31 mouse cellular contexts compared by ENCODE assay signal in the genomic region with DNA sequence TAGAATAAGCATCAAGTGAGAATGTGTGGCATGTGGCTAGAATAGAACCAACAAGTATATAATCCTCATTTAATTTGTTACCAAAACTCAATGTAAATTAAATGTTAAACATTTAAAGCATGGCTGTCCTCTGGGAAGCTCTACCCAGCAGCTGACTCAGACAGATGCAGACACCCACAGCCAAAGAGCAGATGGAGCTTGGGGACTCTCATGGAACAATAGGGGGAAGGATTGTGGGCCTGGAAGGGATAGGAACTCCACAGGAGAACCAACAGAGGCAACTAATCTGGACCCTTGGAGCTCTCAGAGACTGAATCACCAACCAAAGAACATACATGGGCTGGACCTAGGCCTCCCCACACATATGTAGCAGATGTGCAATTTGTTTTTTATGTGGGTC.
A peak's percentile ranks its signal among the peaks of the same experiment; 100 is the strongest.
DNase-seq lines count a peak whose midpoint lies in the region; ATAC-seq lines count a peak whose summit lies in the region.
"Had no signal": no experiment of that assay in that cellular context is flagged by ENCODE, and none has a peak within 500 bp of the region (broad histone marks: within the 10 kb centered on the region; RNA-seq: fewer than 3 reads in every experiment).

No protein-coding gene starts in this region.

- no peaks in the 10 kb centered on the region for H3K27me3 ChIP-seq in forebrain, embryonic 13.5 days
- H3K27me3 ChIP-seq: embryonic facial prominence, embryonic 13.5 days; hindbrain, embryonic 13.5 days; limb, embryonic 12.5 days; liver, embryonic 15.5 days; stomach, embryonic 15.5 days had no signal

- no peak overlapping the region for H3K4me2 ChIP-seq in forebrain, embryonic 13.5 days
- H3K4me2 ChIP-seq: embryonic facial prominence, embryonic 13.5 days; heart, embryonic 11.5 days; hindbrain, embryonic 13.5 days; limb, embryonic 12.5 days; liver, embryonic 15.5 days; lung, embryonic 14.5 days; stomach, embryonic 15.5 days had no signal

- no peak overlapping the region for H3K9ac ChIP-seq in forebrain, embryonic 13.5 days
- H3K9ac ChIP-seq: embryonic facial prominence, embryonic 13.5 days; hindbrain, embryonic 13.5 days; limb, embryonic 12.5 days; liver, embryonic 15.5 days; lung, embryonic 14.5 days; stomach, embryonic 15.5 days had no signal

- H3K27ac ChIP-seq in forebrain, embryonic 13.5 days = no peak overlapping the region
- H3K27ac ChIP-seq: embryonic facial prominence, embryonic 13.5 days; forebrain, embryonic 10.5 days; gastrocnemius, adult 2 months; hindbrain, embryonic 13.5 days; limb, embryonic 12.5 days; liver, embryonic 15.5 days; stomach, embryonic 15.5 days had no signal

- H3K4me1 ChIP-seq in forebrain, embryonic 13.5 days = no peaks in the 10 kb centered on the region
- H3K4me1 ChIP-seq: embryonic facial prominence, embryonic 13.5 days; hindbrain, embryonic 13.5 days; limb, embryonic 12.5 days; liver, embryonic 15.5 days; stomach, embryonic 15.5 days had no signal

- DNase-seq in frontal cortex, adult 2 months (ENCODE audit: extremely low spot score in 1 of 2, low spot score in 1 of 2) = peak; percentile 14 to 47
- DNase-seq in frontal cortex, postnatal 10 days (ENCODE audit: low spot score in 2 of 2) = no peak
- DNase-seq in right cerebral cortex, adult 18-20 months = peak; percentile 43
- no peak for DNase-seq in right cerebral cortex, postnatal 10 days (ENCODE audit: low spot score in 2 of 2)
- DNase-seq in layer of hippocampus, adult 8-10 months (ENCODE audit: low spot score in 2 of 2) = peak; percentile 32 to 55
- no peak for DNase-seq in embryo, embryonic 11 days
- DNase-seq: adrenal gland, adult 8-10 months; cerebellum, adult 11 months; cerebellum, adult 9-10 months; cerebellum, postnatal 36 days; gastrocnemius, adult 2 months; gastrocnemius, postnatal 36 days; heart, adult 18-20 months; heart, postnatal 36 days; kidney, adult 8-10 months; kidney, postnatal 10 days; lung, embryonic 14.5 days; lung, postnatal 14 days; midbrain, embryonic 14.5 days; thymus, postnatal 25 days had no signal

- ATAC-seq in forebrain, embryonic 13.5 days = no peak
- ATAC-seq: forebrain, embryonic 16.5 days; intestine, embryonic 16.5 days had no signal

- H3K9me3 ChIP-seq in forebrain, embryonic 13.5 days (replicated peaks) = no peaks in the 10 kb centered on the region
- H3K9me3 ChIP-seq: embryonic facial prominence, embryonic 13.5 days; forebrain, embryonic 10.5 days; hindbrain, embryonic 13.5 days; limb, embryonic 12.5 days; liver, embryonic 15.5 days; stomach, embryonic 15.5 days had no signal

- no peak overlapping the region for H3K4me3 ChIP-seq in forebrain, embryonic 13.5 days
- H3K4me3 ChIP-seq: embryonic facial prominence, embryonic 13.5 days; forebrain, embryonic 10.5 days; gastrocnemius, adult 2 months; hindbrain, embryonic 13.5 days; limb, embryonic 12.5 days; liver, embryonic 15.5 days; stomach, embryonic 15.5 days had no signal

- H3K36me3 ChIP-seq in forebrain, embryonic 13.5 days (ENCODE audit: poor library complexity, severe bottlenecking) = no peaks in the 10 kb centered on the region
- H3K36me3 ChIP-seq: embryonic facial prominence, embryonic 13.5 days; forebrain, embryonic 10.5 days; G1E; hindbrain, embryonic 13.5 days; limb, embryonic 12.5 days; liver, embryonic 15.5 days; stomach, embryonic 15.5 days had no signal

Comparison
In these comparisons a context has a peak if more than half of its experiments do, and no peak if none do; other contexts are left out.
1. DNase-seq: peak in frontal cortex, adult 2 months (2 of 2), right cerebral cortex, adult 18-20 months (single experiment) and layer of hippocampus, adult 8-10 months (2 of 2); none in frontal cortex, postnatal 10 days (0 of 2), right cerebral cortex, postnatal 10 days (0 of 2) and embryo, embryonic 11 days (single experiment).